Mouse (Mus musculus): ENCODE results near the gene Slc29a1. TPM values are rescaled to one million over a fixed set of nuclear protein-coding genes. Genes with fewer than 3 reads are reported as not detected.

Gene Slc29a1
- polyA plus RNA-seq, 1 experiment from 2014 or later = 90.0 TPM

- peak; percentile 91 for ATAC-seq (ENCODE audit: insufficient read depth, low FRiP score)
- H3K9ac ChIP-seq (ENCODE audit: low read length) = peak within 1 kb of the TSS; percentile 98
- under 1% methylated on average over 59 of the region's 61 CpGs for WGBS
These were observed 35.5 kb downstream of the Slc29a1 start, which contains the start of gene Slc35b2 for GRCm38 (mm10) chr17:45563655-45564530. Slc35b2 (plus strand) TSS chr17:45563874.

GRCm38 (mm10) chr17:45563216-45563615 lies 36.2 kb downstream of the Slc29a1 start:
- Histone ChIP-seq H3K27ac (ENCODE audit: low read length) (no peak overlapping the region), H3K9ac (ENCODE audit: low read length) (no peak overlapping the region), H3K27me3 (ENCODE audit: control insufficient read depth, insufficient read depth, low read length) (no peaks in the 10 kb centered on the region), H3K36me3 (ENCODE audit: control insufficient read depth, insufficient read depth, low read length) (peaks cover 13% of the 10 kb centered on the region), H3K9me3 (replicated peaks; ENCODE audit: control insufficient read depth, low read length) (no peaks in the 10 kb centered on the region), H3K4me3 (replicated peaks; ENCODE audit: low read length) (no peak overlapping the region), H3K4me1 (ENCODE audit: control insufficient read depth, insufficient read depth, low read length) (peaks cover 14% of the 10 kb centered on the region), H3K4me2 (ENCODE audit: low read depth, low read length) (no peak overlapping the region)
- ATAC-seq (ENCODE audit: insufficient read depth, low FRiP score) = no peak
- WGBS = 68% methylated on average over 12 of the region's 12 CpGs

More at GRCm38 (mm10) chr17:45563655-45564530, 35.5 kb downstream of the Slc29a1 start, which contains the start of gene Slc35b2:
- Histone ChIP-seq H3K4me1 (ENCODE audit: control insufficient read depth, insufficient read depth, low read length) (peaks cover 14% of the 10 kb centered on the region), H3K9me3 (replicated peaks; ENCODE audit: control insufficient read depth, low read length) (no peaks in the 10 kb centered on the region), H3K4me2 (ENCODE audit: low read depth, low read length) (peak within 1 kb of the TSS; percentile 98), H3K27ac (ENCODE audit: low read length) (peak within 1 kb of the TSS; percentile 84), H3K36me3 (ENCODE audit: control insufficient read depth, insufficient read depth, low read length) (peaks cover 19% of the 10 kb centered on the region), H3K27me3 (ENCODE audit: control insufficient read depth, insufficient read depth, low read length) (no peaks in the 10 kb centered on the region), H3K4me3 (replicated peaks; ENCODE audit: low read length) (peak within 1 kb of the TSS; percentile 96)

GRCm38 (mm10) chr17:45559732-45560525 lies 39.5 kb downstream of the Slc29a1 start:
- H3K4me1 ChIP-seq (ENCODE audit: control insufficient read depth, insufficient read depth, low read length) = peaks cover 9% of the 10 kb centered on the region
- H3K27me3 ChIP-seq (ENCODE audit: control insufficient read depth, insufficient read depth, low read length) = peaks cover 9% of the 10 kb centered on the region
- 83% methylated on average over 15 of the region's 15 CpGs for WGBS
- H3K4me2 ChIP-seq (ENCODE audit: low read depth, low read length) = no peak overlapping the region
- ATAC-seq (ENCODE audit: insufficient read depth, low FRiP score) = no peak
- H3K4me3 ChIP-seq (replicated peaks; ENCODE audit: low read length) = no peak overlapping the region
- H3K9me3 ChIP-seq (replicated peaks; ENCODE audit: control insufficient read depth, low read length) = no peaks in the 10 kb centered on the region
- no peak overlapping the region for H3K9ac ChIP-seq (ENCODE audit: low read length)
- H3K27ac ChIP-seq (ENCODE audit: low read length) = no peak overlapping the region
- H3K36me3 ChIP-seq (ENCODE audit: control insufficient read depth, insufficient read depth, low read length) = no peaks in the 10 kb centered on the region

- Histone ChIP-seq H3K4me1 (ENCODE audit: control insufficient read depth, insufficient read depth, low read length) (peaks cover 4% of the 10 kb centered on the region; the same call in 1 of the 2 replicates), H3K4me3 (replicated peaks; ENCODE audit: low read length) (no peak overlapping the region), H3K4me2 (ENCODE audit: low read depth, low read length) (no peak overlapping the region), H3K9me3 (replicated peaks; ENCODE audit: control insufficient read depth, low read length) (no peaks in the 10 kb centered on the region), H3K9ac (ENCODE audit: low read length) (0 out of 2 replicates have a peak overlapping the region, but pooled peaks have one; percentile 16), H3K36me3 (ENCODE audit: control insufficient read depth, insufficient read depth, low read length) (no peaks in the 10 kb centered on the region), H3K27ac (ENCODE audit: low read length) (no peak overlapping the region), H3K27me3 (ENCODE audit: control insufficient read depth, insufficient read depth, low read length) (peaks cover 9% of the 10 kb centered on the region)
- WGBS = 71% methylated on average over 16 of the region's 16 CpGs
- no peak for ATAC-seq (ENCODE audit: insufficient read depth, low FRiP score)
These were observed 41.2 kb downstream of the Slc29a1 start for GRCm38 (mm10) chr17:45557998-45558862.

- Histone ChIP-seq H3K36me3 (ENCODE audit: control insufficient read depth, insufficient read depth, low read length) (no peaks in the 10 kb centered on the region), H3K4me1 (ENCODE audit: control insufficient read depth, insufficient read depth, low read length) (peaks cover 4% of the 10 kb centered on the region; the same call in 1 of the 2 replicates), H3K4me2 (ENCODE audit: low read depth, low read length) (peak overlapping the region; percentile 12; the same call in 1 of the 2 replicates), H3K9me3 (replicated peaks; ENCODE audit: control insufficient read depth, low read length) (no peaks in the 10 kb centered on the region), H3K27me3 (ENCODE audit: control insufficient read depth, insufficient read depth, low read length) (peaks cover 9% of the 10 kb centered on the region), H3K27ac (ENCODE audit: low read length) (no peak overlapping the region), H3K9ac (ENCODE audit: low read length) (peak overlapping the region; percentile 31), H3K4me3 (replicated peaks; ENCODE audit: low read length) (peak overlapping the region; percentile 18)
- ATAC-seq (ENCODE audit: insufficient read depth, low FRiP score) = no peak
- WGBS = 53% methylated on average over 6 of the region's 7 CpGs
These were observed 42.1 kb downstream of the Slc29a1 start for GRCm38 (mm10) chr17:45557246-45557824.

GRCm38 (mm10) chr17:45556514-45557245 lies 42.7 kb downstream of the Slc29a1 start:
- Histone ChIP-seq H3K27ac (ENCODE audit: low read length) (no peak overlapping the region), H3K4me3 (replicated peaks; ENCODE audit: low read length) (peak overlapping the region; percentile 72), H3K36me3 (ENCODE audit: control insufficient read depth, insufficient read depth, low read length) (no peaks in the 10 kb centered on the region), H3K9me3 (replicated peaks; ENCODE audit: control insufficient read depth, low read length) (no peaks in the 10 kb centered on the region), H3K27me3 (ENCODE audit: control insufficient read depth, insufficient read depth, low read length) (peaks cover 9% of the 10 kb centered on the region), H3K9ac (ENCODE audit: low read length) (peak overlapping the region; percentile 76), H3K4me2 (ENCODE audit: low read depth, low read length) (peak overlapping the region; percentile 97), H3K4me1 (ENCODE audit: control insufficient read depth, insufficient read depth, low read length) (peaks cover 4% of the 10 kb centered on the region; the same call in 1 of the 2 replicates)
- no peak for ATAC-seq (ENCODE audit: insufficient read depth, low FRiP score)
- 63% methylated on average over 3 of the region's 3 CpGs for whole genome bisulfite sequencing

GRCm38 (mm10) chr17:45556107-45556489 lies 43.3 kb downstream of the Slc29a1 start:
- 2% methylated on average over 14 of the region's 14 CpGs for WGBS
- H3K4me2 ChIP-seq (ENCODE audit: low read depth, low read length) = peak overlapping the region; percentile 97
- no peaks in the 10 kb centered on the region for H3K36me3 ChIP-seq (ENCODE audit: control insufficient read depth, insufficient read depth, low read length)
- no peak for ATAC-seq (ENCODE audit: insufficient read depth, low FRiP score)
- peak overlapping the region; percentile 76 for H3K9ac ChIP-seq (ENCODE audit: low read length)
- H3K9me3 ChIP-seq (replicated peaks; ENCODE audit: control insufficient read depth, low read length) = no peaks in the 10 kb centered on the region
- H3K27ac ChIP-seq (ENCODE audit: low read length) = no peak overlapping the region
- H3K4me1 ChIP-seq (ENCODE audit: control insufficient read depth, insufficient read depth, low read length) = peaks cover 4% of the 10 kb centered on the region; the same call in 1 of the 2 replicates
- peaks cover 9% of the 10 kb centered on the region for H3K27me3 ChIP-seq (ENCODE audit: control insufficient read depth, insufficient read depth, low read length)
- H3K4me3 ChIP-seq (replicated peaks; ENCODE audit: low read length) = peak overlapping the region; percentile 72

All from stomach, embryonic 16.5 days (tissue).